Mouse (Mus musculus) forebrain, embryonic 16.5 days (tissue): ENCODE data around the gene Btnl2. TPM values are rescaled to one million over a fixed set of nuclear protein-coding genes. Genes with fewer than 3 reads are reported as not detected.
"Not testable (repeated sequence)": the region's sequence is repeated elsewhere in the genome, so short reads cannot be mapped to it uniquely, and the experiment has no call there.

Source experiments
- ATAC-seq: fragments of 200-750 bp; cut with Nextera tagmentation; 2 replicates; pipeline ENCODE4 v1.8.0; 2017; ENCODE audit warnings: mild to moderate bottlenecking, moderate library complexity
- H3K27ac ChIP-seq: fragments of 300-500 bp; sonication (generic); 2 replicates; pipeline ENCODE4 v1.5.1; 2014; ENCODE audit warnings: low read length, control low read depth
- H3K27me3 ChIP-seq: fragments of 300-500 bp; sonication (generic); replicated peaks from 2 replicates; pipeline ENCODE4 v1.6.1; 2014; ENCODE audit warnings: low read length; ENCODE audit not compliant: control insufficient read depth, insufficient read depth
- H3K36me3 ChIP-seq: fragments of 300-500 bp; sonication (generic); 2 replicates; pipeline ENCODE4 v1.6.1; 2014; ENCODE audit not compliant: control insufficient read depth, insufficient read depth
- H3K4me1 ChIP-seq: fragments of 300-500 bp; sonication (generic); replicated peaks from 2 replicates; pipeline ENCODE4 v1.6.1; 2014; ENCODE audit warnings: low read length; ENCODE audit not compliant: control insufficient read depth, insufficient read depth
- H3K4me2 ChIP-seq: fragments of 300-500 bp; sonication (generic); 2 replicates; pipeline ENCODE4 v1.6.1; 2014; ENCODE audit warnings: mild to moderate bottlenecking, low read length, control low read depth
- H3K4me3 ChIP-seq: fragments of 300-500 bp; sonication (generic); replicated peaks from 2 replicates; pipeline ENCODE4 v1.5.1; 2014; ENCODE audit warnings: mild to moderate bottlenecking, low read length, control low read depth
- H3K9ac ChIP-seq: fragments of 300-500 bp; sonication (generic); replicated peaks from 2 replicates; pipeline ENCODE4 v1.6.1; 2014; ENCODE audit warnings: low read depth, low read length, control low read depth
- H3K9me3 ChIP-seq: fragments of 300-500 bp; sonication (generic); 2 replicates; pipeline ENCODE4 v1.6.1; 2016; ENCODE audit warnings: low read length; ENCODE audit not compliant: control insufficient read depth
- WGBS: fragments of 180-500 bp; shearing (Covaris S2); extraction: QIAGEN DNeasy Blood & Tissue Kit; methylation state at CpG from one replicate; pipeline ENCODE4 v1.1.7; 2014; 5-methylcytosine and 5-hydroxymethylcytosine counted together
- polyA plus RNA-seq: library from polyadenylated mRNA; unstranded; fragments of >200 nt; fragmentation: Nextera tagmentation; extraction: Ambion mirVana; gene quantifications from 2 replicates; pipeline ENCODE4 v1.2.1, GENCODE M21; 2015

Gene Btnl2
- not detected in 2 replicates for polyA plus RNA-seq

DNA sequence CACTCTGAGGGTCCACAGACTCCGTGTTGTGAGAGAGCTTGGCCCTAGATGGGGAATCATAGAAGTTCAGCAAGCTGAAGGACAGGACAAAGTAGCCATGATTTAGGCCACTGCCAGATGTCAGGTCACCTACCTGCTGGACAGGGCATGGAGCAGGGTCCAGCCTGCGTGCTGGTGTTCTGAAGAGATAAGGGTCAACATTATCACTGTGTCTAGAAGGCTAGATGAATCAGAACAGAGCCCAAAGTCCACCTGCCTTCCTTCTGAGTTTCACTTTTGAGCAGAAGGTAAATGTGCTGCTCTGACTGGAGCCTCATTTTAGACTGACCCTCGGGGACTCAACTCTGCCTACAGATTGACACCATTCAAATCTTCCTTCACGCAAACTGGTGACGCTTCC, at the start of gene Btnl2:
Gene Btnl2 (plus strand): TSS at position 284 of the 400 bp plus-strand sequence.
- H3K27ac ChIP-seq = no peak within 1 kb of the TSS
- WGBS = 85% methylated on average over 5 of the region's 5 CpGs
- H3K4me3 ChIP-seq = no peak within 1 kb of the TSS
- H3K27me3 ChIP-seq = peaks cover 2% of the 10 kb centered on the region; the same call in 1 of the 2 replicates
- H3K9me3 ChIP-seq = no peaks in the 10 kb centered on the region
- H3K4me2 ChIP-seq = no peak within 1 kb of the TSS
- no peaks in the 10 kb centered on the region for H3K4me1 ChIP-seq
- H3K9ac ChIP-seq = no peak within 1 kb of the TSS
- H3K36me3 ChIP-seq = no peaks in the 10 kb centered on the region
- no peak for ATAC-seq

DNA sequence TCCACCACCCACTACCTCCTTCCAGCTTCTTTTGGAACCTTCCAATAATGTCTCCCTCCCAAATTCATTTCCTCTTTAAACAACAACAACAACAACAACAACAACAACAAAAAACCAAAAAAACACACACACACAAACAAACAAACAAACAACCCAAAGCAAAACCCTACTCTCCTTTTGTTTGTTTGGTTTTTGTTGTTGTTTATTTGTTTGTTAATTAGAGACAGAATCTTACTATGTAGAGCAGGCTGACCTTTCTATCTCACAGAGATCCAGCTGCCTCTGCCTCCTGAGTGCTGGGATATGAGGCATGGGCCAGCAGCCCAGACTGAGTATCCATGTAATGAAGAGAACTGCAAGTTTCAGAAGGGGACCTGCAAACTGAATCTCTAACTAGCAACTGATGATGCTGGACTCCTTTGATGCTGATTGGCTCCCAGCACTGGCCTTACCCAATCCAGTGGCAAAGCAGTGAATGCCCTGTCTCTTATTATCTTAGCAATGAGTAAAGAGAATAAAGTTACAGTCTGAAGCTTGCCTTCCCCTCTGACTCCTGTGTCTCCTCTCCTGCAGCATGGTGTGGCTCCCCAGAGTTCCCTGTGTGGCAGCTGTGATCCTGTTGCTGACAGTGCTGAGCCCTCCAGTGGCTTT, 49.1 kb upstream of the Btnl2 start, which contains the start of gene H2-Eb1:
Gene H2-Eb1 (plus strand): TSS at position 488 of the 651 bp plus-strand sequence.
- no peak within 1 kb of the TSS for H3K4me2 ChIP-seq
- no peaks in the 10 kb centered on the region for H3K36me3 ChIP-seq
- H3K27ac ChIP-seq = no peak within 1 kb of the TSS
- no peaks in the 10 kb centered on the region for H3K27me3 ChIP-seq
- no peaks in the 10 kb centered on the region for H3K9me3 ChIP-seq
- H3K4me3 ChIP-seq = no peak within 1 kb of the TSS
- H3K4me1 ChIP-seq = peaks cover 7% of the 10 kb centered on the region
- peak; percentile 85 for ATAC-seq
- H3K9ac ChIP-seq = no peak within 1 kb of the TSS

DNA sequence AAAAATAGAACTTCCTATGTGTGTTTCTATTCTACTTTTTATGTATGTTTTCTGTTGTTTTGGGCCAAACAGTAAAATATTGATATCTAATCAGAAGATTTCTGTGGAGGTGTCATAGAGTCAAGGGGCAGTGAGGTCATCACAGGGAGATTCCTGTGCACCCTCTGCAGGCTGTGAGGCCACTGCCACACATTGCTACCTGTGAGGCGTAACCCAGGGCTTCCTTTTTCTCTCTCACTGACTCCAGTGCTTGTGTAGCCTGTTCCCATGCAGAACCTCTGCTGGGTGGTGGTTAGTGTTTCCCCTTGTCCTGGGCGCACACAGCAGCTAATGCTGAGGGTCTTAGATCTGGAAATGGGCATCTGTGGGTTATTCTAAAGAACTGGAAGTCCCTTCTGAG, 48.2 kb upstream of the Btnl2 start:
- Histone ChIP-seq H3K4me2 (no peak overlapping the region), H3K27me3 (no peaks in the 10 kb centered on the region), H3K9me3 (no peaks in the 10 kb centered on the region), H3K36me3 (no peaks in the 10 kb centered on the region), H3K9ac (no peak overlapping the region), H3K4me1 (peaks cover 7% of the 10 kb centered on the region), H3K27ac (no peak overlapping the region), H3K4me3 (no peak overlapping the region)
- 89% methylated on average over 2 of the region's 2 CpGs for WGBS
- no peak for ATAC-seq

DNA sequence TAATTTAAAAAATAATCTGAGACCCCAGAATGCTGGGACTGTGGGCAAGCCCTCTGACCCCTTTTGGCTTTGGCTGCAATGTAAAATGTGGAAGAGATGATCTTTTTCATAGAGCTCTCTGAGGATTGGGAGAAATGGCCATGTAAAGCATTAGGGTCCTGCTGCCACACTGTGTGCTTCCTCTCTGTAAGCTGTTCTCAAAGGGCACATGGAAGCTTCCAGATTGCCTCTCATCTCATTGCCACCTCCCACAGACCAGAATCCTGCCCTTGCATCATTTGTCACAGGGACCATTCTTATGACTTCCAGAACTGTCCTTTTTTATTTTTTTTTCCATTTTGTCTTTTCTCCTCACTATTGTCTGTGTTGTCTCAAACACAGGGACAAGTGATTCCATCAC, 47.4 kb upstream of the Btnl2 start:
- H3K4me3 ChIP-seq = no peak overlapping the region
- peaks cover 7% of the 10 kb centered on the region for H3K4me1 ChIP-seq
- H3K4me2 ChIP-seq = no peak overlapping the region
- no peak for ATAC-seq
- H3K9ac ChIP-seq = no peak overlapping the region
- no peaks in the 10 kb centered on the region for H3K27me3 ChIP-seq
- H3K36me3 ChIP-seq = no peaks in the 10 kb centered on the region
- H3K9me3 ChIP-seq = no peaks in the 10 kb centered on the region
- no peak overlapping the region for H3K27ac ChIP-seq

DNA sequence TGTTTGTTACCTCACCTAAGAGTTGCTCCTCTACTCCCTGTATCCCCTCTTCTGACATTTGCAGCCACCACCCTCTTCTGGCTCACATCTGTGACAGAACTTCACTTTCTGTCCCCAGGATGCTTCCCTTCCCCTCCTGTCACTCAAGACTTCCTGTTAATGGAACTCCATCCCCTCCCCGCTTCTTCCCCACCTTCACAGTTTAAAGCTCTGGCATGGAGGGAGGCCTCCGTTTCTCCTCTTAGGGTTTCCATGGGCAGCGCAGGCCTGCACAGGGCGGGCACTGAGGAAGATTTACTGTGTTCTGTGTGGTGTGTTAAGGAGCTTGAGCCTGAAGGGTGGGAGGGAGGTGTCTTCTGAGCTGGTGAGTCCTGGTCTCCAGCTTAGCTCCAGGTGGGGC, 46.5 kb upstream of the Btnl2 start:
- ATAC-seq = no peak
- Histone ChIP-seq H3K36me3 (no peaks in the 10 kb centered on the region), H3K4me3 (no peak overlapping the region), H3K4me1 (peaks cover 7% of the 10 kb centered on the region), H3K27me3 (no peaks in the 10 kb centered on the region), H3K9me3 (no peaks in the 10 kb centered on the region), H3K9ac (no peak overlapping the region), H3K27ac (no peak overlapping the region), H3K4me2 (no peak overlapping the region)
- WGBS = 85% methylated on average over 4 of the region's 4 CpGs

DNA sequence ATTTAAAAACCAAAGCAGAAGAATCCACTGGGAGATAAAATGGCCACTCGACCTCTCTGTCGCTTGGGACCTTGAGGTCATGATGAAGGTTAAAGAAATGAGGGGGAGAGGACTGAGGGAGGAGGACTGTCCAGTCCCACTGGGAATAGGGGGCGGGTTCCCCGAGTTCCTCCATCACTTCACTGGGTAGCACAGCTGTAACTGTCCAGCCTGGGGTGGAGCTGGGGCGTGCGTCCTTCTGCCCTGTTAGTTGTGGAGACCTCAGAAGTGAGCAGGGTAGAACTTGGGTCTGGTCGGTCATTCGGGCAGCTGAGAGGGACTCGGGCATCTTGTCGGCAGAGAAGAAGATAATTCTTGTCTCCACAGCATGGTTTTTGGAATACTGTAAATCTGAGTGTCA, 45.4 kb upstream of the Btnl2 start:
- H3K27me3 ChIP-seq = no peaks in the 10 kb centered on the region
- H3K4me1 ChIP-seq = peaks cover 7% of the 10 kb centered on the region
- 25% methylated on average over 10 of the region's 10 CpGs for WGBS
- peak overlapping the region; percentile 82 for H3K4me2 ChIP-seq
- H3K27ac ChIP-seq = no peak overlapping the region
- peak overlapping the region; percentile 68 for H3K4me3 ChIP-seq
- ATAC-seq = no peak
- H3K36me3 ChIP-seq = no peaks in the 10 kb centered on the region
- H3K9ac ChIP-seq = peak overlapping the region; percentile 77
- no peaks in the 10 kb centered on the region for H3K9me3 ChIP-seq

DNA sequence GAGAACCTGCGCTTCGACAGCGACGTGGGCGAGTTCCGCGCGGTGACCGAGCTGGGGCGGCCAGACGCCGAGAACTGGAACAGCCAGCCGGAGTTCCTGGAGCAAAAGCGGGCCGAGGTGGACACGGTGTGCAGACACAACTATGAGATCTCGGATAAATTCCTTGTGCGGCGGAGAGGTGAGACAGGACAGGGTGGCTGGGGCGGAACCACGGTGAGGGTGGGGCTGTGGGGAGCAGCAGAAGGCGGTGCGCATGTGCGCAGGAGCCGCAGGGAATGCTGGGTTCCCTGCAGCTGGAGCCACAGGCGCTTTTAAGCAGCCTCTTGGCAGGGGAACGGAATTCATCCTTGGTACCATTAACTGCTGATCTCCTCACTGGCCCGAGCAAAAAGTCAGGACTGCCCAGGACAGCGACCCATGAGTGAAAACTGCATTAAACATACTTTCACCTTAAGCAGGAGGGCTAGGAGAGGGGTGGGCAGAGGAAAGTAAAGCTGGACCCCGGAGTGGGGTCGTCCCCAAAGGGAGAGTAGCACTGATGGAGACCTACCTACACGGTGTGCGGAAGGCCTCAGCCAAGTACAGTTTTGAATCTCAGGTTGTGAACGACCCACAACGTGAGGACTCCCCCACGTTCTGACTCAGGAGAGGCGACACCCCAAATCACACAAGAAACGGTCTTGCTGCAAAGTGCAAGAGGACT, 44.8 kb upstream of the Btnl2 start:
- WGBS = 22% methylated on average over 38 of the region's 38 CpGs
- Histone ChIP-seq H3K9ac (peak overlapping the region; percentile 77), H3K9me3 (no peaks in the 10 kb centered on the region), H3K27ac (peak overlapping the region; percentile 27; the same call in 1 of the 2 replicates), H3K36me3 (no peaks in the 10 kb centered on the region), H3K4me1 (peaks cover 7% of the 10 kb centered on the region), H3K27me3 (no peaks in the 10 kb centered on the region), H3K4me2 (peak overlapping the region; percentile 82), H3K4me3 (peak overlapping the region; percentile 68)
- ATAC-seq = peak; percentile 92

DNA sequence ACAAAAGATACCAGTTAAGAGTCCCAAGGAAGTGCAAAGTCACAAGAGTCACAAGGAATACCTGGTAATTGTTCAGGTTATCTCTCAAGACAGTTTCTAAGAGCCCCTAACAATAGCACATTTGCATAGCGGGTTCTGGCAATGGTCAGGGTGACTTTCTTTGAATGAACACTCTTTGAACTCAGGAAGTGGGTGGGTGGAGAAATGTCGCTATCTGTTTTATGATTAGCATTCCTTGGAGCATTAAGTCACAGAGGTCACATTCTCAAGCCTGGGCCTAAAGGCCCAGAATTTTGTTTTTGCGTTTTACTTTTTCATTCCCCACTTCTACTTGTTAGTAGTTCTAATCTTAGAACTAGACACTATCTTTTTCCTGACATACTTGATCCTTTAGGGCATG, 44.1 kb upstream of the Btnl2 start:
- ATAC-seq, H3K4me1 ChIP-seq, H3K27ac ChIP-seq, H3K4me3 ChIP-seq, H3K36me3 ChIP-seq, H3K27me3 ChIP-seq, H3K9me3 ChIP-seq, H3K9ac ChIP-seq, H3K4me2 ChIP-seq: not testable (repeated sequence)
- 83% methylated on average over 3 of the region's 3 CpGs for WGBS

DNA sequence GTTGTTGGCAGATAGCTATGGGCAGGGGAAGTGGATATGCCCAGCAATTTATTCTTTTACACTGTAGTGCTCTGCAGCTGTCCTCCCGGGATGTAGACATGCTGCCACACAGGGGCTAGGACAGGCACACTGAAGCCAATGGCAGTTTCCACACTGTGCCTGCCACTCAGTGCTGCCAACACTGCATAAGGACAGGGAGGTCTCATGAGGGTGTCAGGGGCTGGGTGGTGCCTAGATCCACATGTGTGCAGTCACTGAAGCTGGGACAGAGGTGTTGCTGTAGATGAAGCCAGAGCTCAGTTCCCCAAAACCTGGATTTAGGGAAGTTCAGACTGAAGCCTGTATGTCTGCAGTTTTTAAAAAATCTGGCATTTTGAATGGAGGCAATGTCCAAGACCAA, 42.4 kb upstream of the Btnl2 start:
- Histone ChIP-seq H3K4me1 (peaks cover 7% of the 10 kb centered on the region), H3K4me3 (no peak overlapping the region), H3K27ac (no peak overlapping the region), H3K36me3 (no peaks in the 10 kb centered on the region), H3K9me3 (no peaks in the 10 kb centered on the region), H3K27me3 (no peaks in the 10 kb centered on the region), H3K4me2 (no peak overlapping the region), H3K9ac (no peak overlapping the region)
- WGBS = 96% methylated on average over 1 of the region's 1 CpGs
- ATAC-seq = no peak
